Mouse (Mus musculus) liver, embryonic 14.5 days (tissue): Measurements from ENCODE around the gene Abca3. TPM values are rescaled to one million over a fixed set of nuclear protein-coding genes. Genes with fewer than 3 reads are reported as not detected.

Experiments used
- ATAC-seq: fragments of 200-750 bp; cut with Nextera tagmentation; 2 replicates; pipeline ENCODE4 v1.8.0; 2017; ENCODE audit warnings: moderate number of reproducible peaks, mild to moderate bottlenecking, moderate library complexity; ENCODE audit not compliant: insufficient read depth
- DNase-seq, 3 experiments: peaks; one replicate each; pipeline ENCODE4 v3.0.0-alpha.2; 2012 to 2013; ENCODE audit warnings: low read depth in 3 of 3, low spot score in 3 of 3
- H3K27ac ChIP-seq: fragments of 300-500 bp; sonication (generic); 2 replicates; pipeline ENCODE4 v1.5.1; 2014; ENCODE audit warnings: moderate library complexity, mild to moderate bottlenecking, control low read depth, inconsistent platforms
- H3K27me3 ChIP-seq: fragments of 300-500 bp; sonication (generic); 2 replicates; pipeline ENCODE4 v1.6.1; 2014; ENCODE audit warnings: mild to moderate bottlenecking, low read length, moderate library complexity; ENCODE audit not compliant: control insufficient read depth, insufficient read depth
- H3K36me3 ChIP-seq: fragments of 300-500 bp; sonication (generic); replicated peaks from 2 replicates; pipeline ENCODE4 v1.6.1; 2014; ENCODE audit warnings: low read depth; ENCODE audit not compliant: control insufficient read depth, insufficient read depth
- H3K4me1 ChIP-seq, 2 experiments: fragments of 200-500 bp in 1 of 2; fragments of 300-500 bp in 1 of 2; sonication (generic) in 1 of 2; replicated peaks; 2 replicates each; pipeline ENCODE4 v1.6.1; 2012 to 2014; ENCODE audit warnings: antibody characterized with exemption in 1 of 2, inconsistent platforms in 1 of 2, low read length in 1 of 2; ENCODE audit not compliant: control insufficient read depth in 2 of 2, insufficient read depth in 2 of 2
- H3K4me2 ChIP-seq: fragments of 300-500 bp; sonication (generic); 2 replicates; pipeline ENCODE4 v1.6.1; 2014; ENCODE audit warnings: low read depth, mild to moderate bottlenecking, control low read depth, moderate library complexity
- H3K4me3 ChIP-seq, 2 experiments: fragments of 200-500 bp in 1 of 2; fragments of 300-500 bp in 1 of 2; sonication (generic) in 1 of 2; 2 replicates each; pipeline ENCODE4 v1.5.1; 2012 to 2014; ENCODE audit warnings: low read depth in 2 of 2, low read length in 2 of 2, mild to moderate bottlenecking in 2 of 2, control low read depth in 1 of 2, inconsistent platforms in 1 of 2, moderate library complexity in 1 of 2; ENCODE audit not compliant: insufficient read depth in 1 of 2
- H3K9ac ChIP-seq: fragments of 300-500 bp; sonication (generic); replicated peaks from 2 replicates; pipeline ENCODE4 v1.6.1; 2014; ENCODE audit warnings: mild to moderate bottlenecking, control low read depth, moderate library complexity
- H3K9me3 ChIP-seq: fragments of 300-500 bp; sonication (generic); 2 replicates; pipeline ENCODE4 v1.6.1; 2016; ENCODE audit warnings: low read length, mixed read lengths; ENCODE audit not compliant: control insufficient read depth
- CTCF ChIP-seq: IDR thresholded peaks from 2 replicates; pipeline ENCODE4 v1.5.1; 2016; ENCODE audit warnings: antibody characterized with exemption, low read depth, control low read depth
- EP300 ChIP-seq: IDR thresholded peaks from 2 replicates; pipeline ENCODE4 v1.6.1; 2016; ENCODE audit warnings: antibody characterized with exemption, low read depth
- WGBS: fragments of 180-500 bp; shearing (Covaris S2); extraction: QIAGEN DNeasy Blood & Tissue Kit; methylation state at CpG from one replicate; pipeline ENCODE4 v1.1.7; 2014; ENCODE audit not compliant: insufficient replicate concordance; 5-methylcytosine and 5-hydroxymethylcytosine counted together
- polyA plus RNA-seq, 2 experiments: library from polyadenylated mRNA; depleted of rRNA in 1 of 2; stranded (reverse) in 1 of 2; unstranded in 1 of 2; fragments of >200 nt; fragmentation: Nextera tagmentation in 1 of 2; extraction: Ambion mirVana in 1 of 2; gene quantifications; 2 replicates each; pipeline versions ENCODE4 v1.2.1 to v1.2.3; 2012 to 2014

Gene Abca3
- polyA plus RNA-seq, 2 experiments, result 12.5 to 14.8 TPM

- Histone ChIP-seq H3K27ac (no peak overlapping the region), H3K9me3 (no peaks in the 10 kb centered on the region), H3K27me3 (no peaks in the 10 kb centered on the region), H3K36me3 (peaks cover 62% of the 10 kb centered on the region), H3K4me3 (no peak overlapping the region), H3K4me1 (peaks cover 0 to 17% of the 10 kb centered on the region in 2 experiments; a peak in 3 of 4 replicates), H3K4me2 (no peak overlapping the region), H3K9ac (no peak overlapping the region)
- DNase-seq, result no peak
- no peak for TF ChIP-seq EP300
- WGBS, result 65% methylated on average over 4 of the region's 5 CpGs
- peak; percentile 16; the same call in 1 of the 2 replicates for ATAC-seq
These were observed 23.5 kb downstream of the Abca3 start for GRCm38 (mm10) chr17:24375094-24375712.

GRCm38 (mm10) chr17:24375886-24376285 is 24.1 kb downstream of the Abca3 start:
- WGBS, result 65% methylated on average over 6 of the region's 6 CpGs
- H3K4me2 ChIP-seq, result no peak overlapping the region
- peaks cover 0 to 17% of the 10 kb centered on the region in 2 experiments; a peak in 3 of 4 replicates for H3K4me1 ChIP-seq
- DNase-seq, result no peak
- TF ChIP-seq CTCF (no peak), EP300 (no peak)
- no peaks in the 10 kb centered on the region for H3K27me3 ChIP-seq
- peaks cover 60% of the 10 kb centered on the region for H3K36me3 ChIP-seq
- no peak overlapping the region for H3K27ac ChIP-seq
- no peak overlapping the region for H3K9ac ChIP-seq
- H3K9me3 ChIP-seq, result no peaks in the 10 kb centered on the region
- ATAC-seq, result peak; percentile 62
- no peak overlapping the region for H3K4me3 ChIP-seq

- no peak overlapping the region for H3K4me3 ChIP-seq
- peaks cover 67% of the 10 kb centered on the region for H3K36me3 ChIP-seq
- no peak overlapping the region for H3K4me2 ChIP-seq
- no peak overlapping the region for H3K9ac ChIP-seq
- 78% methylated on average over 2 of the region's 2 CpGs for WGBS
- DNase-seq (no peak), ATAC-seq (no peak)
- no peak for TF ChIP-seq EP300
- no peak for TF ChIP-seq CTCF
- H3K27me3 ChIP-seq, result no peaks in the 10 kb centered on the region
- no peak overlapping the region for H3K27ac ChIP-seq
- H3K4me1 ChIP-seq, result peaks cover 0 to 17% of the 10 kb centered on the region in 2 experiments; a peak in 3 of 4 replicates
- no peaks in the 10 kb centered on the region for H3K9me3 ChIP-seq
These were observed 26.7 kb downstream of the Abca3 start for GRCm38 (mm10) chr17:24378496-24378895.

- H3K36me3 ChIP-seq, result peaks cover 73% of the 10 kb centered on the region
- WGBS, result 76% methylated on average over 8 of the region's 8 CpGs
These were observed 32.0 kb downstream of the Abca3 start for GRCm38 (mm10) chr17:24383789-24384188.

GRCm38 (mm10) chr17:24388711-24389110 is 37.0 kb downstream of the Abca3 start:
- no peaks in the 10 kb centered on the region for H3K27me3 ChIP-seq
- H3K4me3 ChIP-seq, result no peak overlapping the region
- WGBS, result 82% methylated on average over 5 of the region's 5 CpGs
- no peak for DNase-seq
- H3K4me1 ChIP-seq, result no peaks in the 10 kb centered on the region
- TF ChIP-seq EP300 (no peak), CTCF (no peak)
- H3K36me3 ChIP-seq, result peaks cover 70% of the 10 kb centered on the region
- no peaks in the 10 kb centered on the region for H3K9me3 ChIP-seq
- ATAC-seq, result no peak
- H3K9ac ChIP-seq, result no peak overlapping the region
- H3K4me2 ChIP-seq, result no peak overlapping the region
- H3K27ac ChIP-seq, result no peak overlapping the region

More at GRCm38 (mm10) chr17:24383789-24384188, 32.0 kb downstream of the Abca3 start:
- no peak overlapping the region for H3K4me2 ChIP-seq
- no peaks in the 10 kb centered on the region for H3K9me3 ChIP-seq
- TF ChIP-seq EP300 (no peak), CTCF (no peak)
- DNase-seq (no peak), ATAC-seq (no peak)
- H3K27me3 ChIP-seq, result no peaks in the 10 kb centered on the region
- no peak overlapping the region for H3K9ac ChIP-seq
- no peaks in the 10 kb centered on the region for H3K4me1 ChIP-seq
- H3K4me3 ChIP-seq, result no peak overlapping the region
- no peak overlapping the region for H3K27ac ChIP-seq
